Mouse (Mus musculus): ENCODE measurements around the gene Pkd2l1.
A peak's percentile ranks its signal among the peaks of the same experiment; 100 is the strongest.
"Not testable (repeated sequence)": the region's sequence is repeated elsewhere in the genome, so short reads cannot be mapped to it uniquely, and the experiment has no call there.

The Pkd2l1 gene

DNA sequence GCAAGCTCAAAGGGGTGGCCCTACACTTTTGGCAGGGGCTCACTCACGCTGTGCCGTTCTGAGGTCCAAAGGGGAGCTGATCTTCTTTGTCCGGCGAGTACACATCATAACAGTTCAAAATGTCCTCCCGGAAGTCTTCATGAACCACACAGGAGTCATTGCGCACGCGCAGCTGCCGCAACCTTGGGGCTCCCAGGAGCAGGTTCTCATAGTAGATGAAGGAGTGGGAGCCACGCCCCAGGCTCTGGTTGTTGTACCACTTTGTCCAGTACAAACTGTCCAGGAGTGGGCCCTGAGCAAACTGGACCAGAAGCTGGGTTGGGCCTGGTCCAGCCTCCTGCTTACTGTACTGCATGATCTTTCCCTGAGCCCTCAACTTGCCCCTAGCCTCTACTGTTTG, 35.2 kb downstream of the Pkd2l1 start:
- DNase-seq = no peak

- DNase-seq = no peak
These were observed 38.5 kb downstream of the Pkd2l1 start for GRCm38 (mm10) chr19:44153781-44154180.

DNA sequence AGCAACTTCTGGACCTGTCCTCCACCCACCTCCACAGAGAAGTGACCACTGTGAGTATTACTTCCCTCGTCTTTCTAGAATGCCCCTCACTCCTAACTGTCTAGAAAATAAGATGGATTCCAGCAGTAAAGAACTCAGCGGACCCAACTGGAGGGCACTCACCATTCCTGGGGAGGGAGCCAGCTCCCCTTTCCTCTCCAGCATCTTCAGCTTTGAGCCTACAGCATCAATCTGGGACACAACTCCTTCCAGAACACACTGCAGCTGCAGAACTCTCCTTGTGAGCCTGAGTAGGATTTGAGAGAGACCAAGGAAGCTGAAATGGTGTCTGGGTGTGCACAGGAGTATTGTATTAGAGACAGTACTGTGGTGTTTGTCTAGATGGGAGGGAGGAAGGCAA, 43.3 kb downstream of the Pkd2l1 start:
- DNase-seq = no peak

DNA sequence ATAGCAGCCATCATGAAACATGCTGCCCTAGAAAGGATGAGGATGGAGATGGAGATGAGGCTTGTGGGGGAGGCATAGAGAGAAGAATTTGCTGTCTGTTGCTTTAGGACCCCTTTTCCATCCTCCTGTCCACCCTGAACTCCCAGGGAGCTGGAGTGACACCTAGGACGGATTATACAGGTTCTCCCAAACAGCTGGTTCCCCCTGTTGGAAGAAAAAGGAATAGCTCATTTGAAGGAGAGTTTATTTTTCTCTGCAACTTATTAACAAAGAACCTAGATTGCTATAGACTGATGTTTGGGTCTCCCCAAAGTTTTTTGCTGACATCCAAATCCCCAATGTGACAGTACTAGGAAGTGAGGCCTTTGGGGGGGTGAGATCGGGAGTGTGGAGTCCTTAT, 43.9 kb downstream of the Pkd2l1 start:
- no peak for DNase-seq

- no peak for DNase-seq
These were observed 45.3 kb downstream of the Pkd2l1 start for GRCm38 (mm10) chr19:44146951-44147350.

DNA sequence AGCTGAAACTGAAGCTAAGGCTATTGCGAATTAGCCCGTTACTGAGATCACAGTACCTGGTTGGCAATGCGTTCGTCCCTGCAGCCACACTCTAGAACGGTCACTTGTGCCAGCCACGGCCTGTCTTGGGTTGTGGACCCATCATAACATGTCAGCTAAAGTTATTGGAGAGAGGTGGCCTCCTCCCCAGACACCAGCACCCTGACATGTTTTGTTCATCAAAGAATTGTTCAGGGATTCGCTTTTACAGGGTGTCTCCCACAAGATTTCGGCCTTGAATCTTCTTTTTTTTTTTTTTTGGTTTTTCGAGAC, 45.7 kb downstream of the Pkd2l1 start:
- DNase-seq = no peak

DNA sequence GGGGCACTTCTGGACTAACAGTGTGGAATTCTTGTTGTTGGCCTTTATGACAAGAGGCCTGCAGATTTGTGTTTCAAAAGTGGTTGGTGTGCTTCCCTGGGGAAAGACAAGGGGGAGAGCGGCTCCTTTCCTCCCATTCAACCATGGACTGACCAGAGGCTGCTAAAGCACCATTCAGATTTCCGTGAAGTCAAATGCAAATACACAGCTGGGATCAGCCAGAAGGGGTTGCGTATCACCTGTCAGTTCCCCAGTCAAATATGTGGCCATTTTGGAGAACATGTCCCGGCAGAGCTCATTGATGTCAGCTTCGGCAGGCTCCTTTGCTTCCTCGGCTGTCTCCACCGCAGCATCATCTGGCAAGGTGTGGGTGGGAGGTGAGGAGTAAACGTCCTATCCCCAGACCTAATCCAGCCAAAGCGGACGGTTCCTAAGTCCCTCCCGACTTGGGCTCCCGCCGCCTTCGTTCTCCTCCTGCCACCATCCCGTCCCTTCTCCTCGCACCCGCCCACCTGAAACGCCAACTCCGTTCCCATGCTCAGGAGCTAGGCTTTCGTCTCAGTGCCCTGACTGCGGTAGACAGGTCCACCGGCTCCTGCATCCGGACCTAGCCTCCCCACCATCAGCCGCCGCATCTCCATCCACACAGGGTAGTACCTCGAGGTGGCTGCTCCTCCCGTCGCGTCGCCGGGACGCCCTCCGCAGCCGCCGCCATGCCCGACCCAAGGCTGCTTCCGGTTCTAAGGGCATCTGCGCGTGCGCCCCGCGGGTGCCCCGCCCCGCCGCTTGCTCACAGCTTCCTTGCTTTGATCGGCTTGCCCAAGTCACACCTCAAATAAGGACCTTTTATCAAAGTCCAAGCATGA, 46.3 kb downstream of the Pkd2l1 start, which contains the start of gene Bloc1s2:
Gene Bloc1s2 (minus strand): TSS at position 745 of the 866 bp plus-strand sequence.
- peak; percentile 93 to 96 for DNase-seq

DNA sequence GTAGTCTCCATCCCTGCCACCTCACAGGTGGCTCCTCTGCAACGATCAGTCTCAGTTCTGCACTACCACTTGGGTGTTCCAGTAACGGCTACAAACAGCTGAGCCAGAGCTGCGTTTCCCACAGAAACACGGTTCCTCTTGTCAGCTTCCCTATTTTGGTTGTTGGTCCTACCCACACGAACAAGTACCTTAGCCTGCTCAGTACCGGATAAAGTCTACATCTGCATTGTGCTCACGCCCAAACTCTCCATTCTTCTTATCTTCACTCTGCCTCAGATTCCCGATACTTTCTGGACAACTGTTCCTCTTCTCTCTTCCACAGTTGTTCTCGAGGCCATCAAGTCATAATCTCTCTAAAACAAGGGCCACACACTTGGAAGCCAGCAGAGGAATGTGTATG, 47.9 kb downstream of the Pkd2l1 start:
- DNase-seq = no peak

DNA sequence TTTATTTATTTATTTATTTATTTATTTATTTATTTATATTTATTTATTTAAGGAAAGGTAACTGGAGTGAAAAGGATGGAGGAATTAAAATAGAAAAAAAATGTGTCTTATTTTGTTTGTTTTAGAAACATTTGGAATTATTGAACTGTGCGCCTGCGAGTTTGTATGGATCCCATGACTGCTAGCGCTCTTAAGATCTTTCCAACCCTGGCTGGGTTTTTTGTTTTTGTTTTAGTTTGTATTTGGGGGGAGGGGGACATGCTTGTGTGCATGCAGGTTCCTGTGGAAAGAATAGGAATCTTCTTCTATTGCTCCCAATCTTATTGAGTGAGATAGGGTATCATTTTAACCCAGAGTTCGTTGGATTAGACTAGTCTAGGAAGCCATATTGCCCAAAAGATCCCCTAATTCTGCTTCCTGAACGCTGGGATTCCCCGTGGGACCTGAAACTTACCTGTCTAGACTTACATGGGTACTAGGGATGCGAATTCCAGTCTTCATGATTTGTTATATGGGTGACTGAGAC, 56.2 kb downstream of the Pkd2l1 start:
- DNase-seq = no peak

DNA sequence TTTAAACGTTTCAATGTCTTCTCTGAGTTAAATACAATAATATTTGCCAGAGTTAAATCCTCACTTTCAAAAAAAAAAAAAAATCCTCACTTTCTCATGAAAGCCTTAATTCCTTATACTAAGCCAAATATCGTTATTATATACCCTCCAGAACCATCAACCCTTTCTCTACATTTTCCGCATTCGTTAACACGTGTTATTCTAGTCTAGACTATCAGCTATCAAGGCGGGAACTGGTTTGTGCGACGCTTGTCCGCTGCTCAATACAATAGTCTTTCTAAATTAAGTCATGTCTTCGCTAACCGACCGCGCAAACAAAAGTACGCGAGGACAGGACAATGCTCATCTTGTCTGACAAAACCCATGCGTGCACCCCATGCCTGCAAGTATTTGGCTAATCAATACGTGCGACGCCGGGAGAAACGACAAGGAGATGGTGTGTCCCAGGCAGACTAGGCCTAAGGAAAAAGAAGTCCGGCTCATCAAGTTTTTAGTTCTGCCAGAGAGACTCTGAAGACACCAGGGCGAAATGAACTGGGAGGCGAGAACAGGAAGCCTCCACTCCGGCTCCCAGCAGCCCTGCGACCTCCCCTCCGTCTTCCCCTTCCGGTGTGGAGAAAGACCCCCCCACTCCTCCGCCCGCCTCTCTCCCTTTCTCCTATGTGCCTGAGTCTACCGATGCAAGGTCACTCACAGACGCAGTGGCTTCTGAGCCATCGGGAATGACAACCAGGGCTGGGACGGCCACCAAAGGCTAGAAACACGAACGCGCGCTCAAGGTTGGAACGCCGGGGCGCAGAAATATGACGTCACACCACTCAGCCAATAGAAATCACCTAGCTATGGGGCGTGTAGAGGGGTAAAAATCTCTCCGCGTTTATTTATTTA, 56.9 kb downstream of the Pkd2l1 start, which contains the start of gene Cwf19l1:
Gene Cwf19l1 (minus strand): TSS at position 805 of the 888 bp plus-strand sequence.
- DNase-seq = peak; percentile 91 to 94

- no peak for DNase-seq
These were observed 59.3 kb downstream of the Pkd2l1 start for GRCm38 (mm10) chr19:44132917-44133316.

DNA sequence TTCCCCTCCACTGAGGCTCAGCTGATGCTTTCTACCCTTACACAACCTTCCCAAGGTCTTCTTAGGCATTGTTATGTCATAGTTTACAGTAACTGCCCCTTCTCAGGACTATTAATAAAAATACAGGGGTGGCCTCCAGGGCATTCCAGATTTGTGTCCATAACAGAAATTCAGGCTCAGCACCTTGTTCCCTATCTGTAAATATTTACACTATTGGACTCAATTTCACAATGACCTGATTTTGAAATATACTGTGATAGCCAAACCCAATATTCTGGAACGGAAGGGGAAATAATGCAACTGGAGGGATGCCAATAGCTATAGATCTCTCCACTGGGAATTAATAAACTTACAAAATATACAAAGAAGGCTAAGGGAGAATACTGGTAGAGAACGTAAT, 63.7 kb downstream of the Pkd2l1 start:
- DNase-seq = no peak

DNA sequence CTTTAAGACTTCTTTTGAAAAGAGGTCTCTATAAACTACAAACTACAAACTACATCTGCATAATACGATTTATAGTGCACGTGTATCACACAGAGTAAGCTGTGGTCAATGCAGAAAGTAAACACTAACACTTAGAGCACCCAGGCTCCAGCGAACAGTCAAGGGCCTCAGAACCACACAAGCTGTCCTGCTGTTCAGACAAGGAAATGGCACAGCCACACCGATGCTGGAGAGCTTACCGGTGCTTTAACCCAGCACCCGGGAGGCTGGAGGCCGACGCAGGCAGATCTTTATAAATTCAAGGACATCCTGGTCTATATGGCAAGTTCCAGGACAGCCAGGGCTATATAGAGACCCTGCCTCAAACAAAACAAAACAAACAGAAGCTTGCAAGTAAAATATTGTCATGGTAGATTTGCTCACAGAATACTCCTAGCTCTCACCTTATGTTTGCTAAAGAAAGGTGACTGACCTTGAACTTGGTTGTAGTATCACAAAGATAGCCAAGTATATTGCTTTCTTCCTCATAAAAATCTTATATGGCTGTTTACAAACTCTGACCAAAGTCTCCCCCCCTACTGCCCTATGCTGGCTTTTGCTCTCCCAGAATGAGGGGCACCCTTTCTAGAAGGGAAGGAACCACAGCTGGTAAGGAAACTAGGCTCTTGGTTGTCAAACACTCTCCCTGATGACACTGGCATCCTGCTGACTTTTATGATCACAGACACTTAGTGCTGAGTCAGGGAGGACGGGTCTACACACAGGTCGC, 64.3 kb downstream of the Pkd2l1 start:
- DNase-seq = no peak

DNA sequence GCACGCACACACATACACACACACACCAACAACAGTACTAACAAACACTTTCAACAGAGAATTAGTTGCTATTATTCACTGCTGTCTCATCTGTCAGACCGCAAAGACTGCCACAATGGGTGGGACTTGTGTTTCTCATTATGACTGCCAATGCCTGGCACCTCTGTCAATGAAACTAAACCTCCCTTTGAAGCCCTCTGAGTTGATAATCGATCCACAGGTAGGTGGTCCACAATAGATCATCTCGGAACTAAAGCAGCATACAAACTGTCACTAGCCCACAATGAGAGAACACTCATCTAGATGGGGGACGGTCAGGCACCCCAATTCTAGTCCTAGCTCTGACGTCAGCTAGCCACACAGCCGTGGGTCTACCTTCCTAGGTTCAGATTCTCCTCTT, 71.1 kb downstream of the Pkd2l1 start:
- DNase-seq = no peak

DNA sequence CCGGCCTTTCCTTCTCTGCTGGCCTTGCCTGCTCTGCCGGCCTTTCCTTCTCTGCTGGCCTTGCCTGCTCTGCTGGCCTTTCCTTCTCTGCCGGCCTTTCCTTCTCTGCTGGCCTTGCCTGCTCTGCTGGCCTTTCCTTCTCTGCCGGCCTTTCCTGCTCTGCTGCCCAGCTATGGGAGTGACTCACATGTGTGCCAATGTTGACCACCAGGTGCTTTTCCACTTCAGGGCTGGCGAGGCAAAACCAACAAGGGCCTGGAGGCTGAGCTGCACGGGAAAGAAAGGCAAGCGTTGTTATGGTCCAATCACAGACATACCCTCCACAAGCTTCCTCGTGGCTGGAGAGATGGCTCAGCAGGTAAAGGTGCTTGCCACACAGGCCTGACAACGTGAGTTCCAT, 71.6 kb downstream of the Pkd2l1 start:
- DNase-seq = not testable (repeated sequence)

DNA sequence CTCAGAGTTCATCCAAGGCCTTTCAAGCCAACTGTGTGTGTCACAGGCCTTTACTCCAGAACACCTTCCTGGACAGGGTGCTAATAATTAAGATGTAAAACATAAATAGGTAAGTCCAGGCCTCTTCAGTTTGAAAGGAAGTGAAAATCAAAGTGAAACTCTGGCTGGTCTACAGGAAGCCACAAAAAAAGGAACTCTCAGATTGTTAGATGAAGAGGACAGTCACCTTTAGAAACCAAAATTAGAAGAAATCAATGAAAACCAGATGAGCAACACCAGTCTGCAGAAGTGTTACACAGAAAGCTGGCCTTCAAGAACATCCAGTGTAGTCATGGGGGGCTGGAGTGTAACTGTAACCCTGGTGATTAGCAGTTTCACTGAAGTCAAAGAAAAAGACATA, 74.4 kb downstream of the Pkd2l1 start:
- no peak for DNase-seq

DNA sequence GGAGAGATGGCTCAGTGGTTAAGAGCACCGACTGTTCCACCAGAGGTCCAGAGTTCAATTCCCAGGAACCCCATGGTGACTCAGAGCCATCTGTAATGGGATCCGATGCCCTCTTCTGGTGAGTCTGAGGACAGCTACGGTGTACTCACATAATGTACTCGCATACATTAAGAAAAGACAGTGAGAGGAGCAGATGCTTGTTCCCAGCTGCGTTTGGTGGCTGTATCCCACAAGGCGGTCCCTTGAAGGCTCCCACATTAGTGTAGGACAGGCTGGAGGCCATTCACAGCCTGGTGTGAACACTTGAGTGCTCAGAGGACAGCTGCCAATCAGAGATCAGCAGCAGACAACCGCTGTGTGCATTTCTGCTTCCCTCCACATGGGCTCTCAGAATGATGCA, 80.5 kb downstream of the Pkd2l1 start:
- DNase-seq = peak in 1 of 2 experiments; percentile 52

DNA sequence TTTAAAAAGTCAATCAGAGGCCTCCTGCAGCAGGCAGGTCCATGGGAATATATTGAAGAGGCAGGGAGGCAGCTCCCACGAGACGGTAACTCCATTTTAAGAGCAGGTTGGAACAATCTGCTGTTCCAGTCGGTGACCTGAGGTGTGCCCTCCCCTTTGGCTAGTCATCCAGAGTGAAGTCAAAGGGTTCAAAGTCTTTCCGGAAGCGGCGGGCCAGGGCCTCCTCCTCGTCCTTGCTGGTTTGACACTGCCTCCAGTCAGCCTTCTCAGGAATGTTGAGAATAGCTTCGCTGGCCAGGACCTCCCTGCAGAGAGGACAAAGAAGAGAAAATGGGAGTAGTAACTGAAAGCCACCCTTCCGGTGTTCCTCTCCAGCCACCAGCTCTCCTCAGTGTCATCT, 81.9 kb downstream of the Pkd2l1 start:
- peak; percentile 83 to 90 for DNase-seq

- peak; percentile 51 to 62 for DNase-seq
These were observed 83.2 kb downstream of the Pkd2l1 start for GRCm38 (mm10) chr19:44108996-44109395.

- no peak for DNase-seq
These were observed 84.4 kb downstream of the Pkd2l1 start for GRCm38 (mm10) chr19:44107661-44108521.

- peak; percentile 98 to 99 for DNase-seq
These were observed 85.2 kb downstream of the Pkd2l1 start, which contains the start of gene Chuk for GRCm38 (mm10) chr19:44106831-44107660. Chuk (minus strand) TSS chr19:44107480.

All from kidney, postnatal 36 days (tissue).